8 mouse cellular contexts compared by ENCODE assay signal in genomic region chr13:55327633-55328032, GRCm38 (mm10). TPM values are rescaled to one million over a fixed set of nuclear protein-coding genes. Genes with fewer than 3 reads are reported as not detected.
DNase-seq lines count a peak whose midpoint lies in the region; ATAC-seq and TF ChIP-seq lines count a peak whose summit lies in the region.

No protein-coding gene starts in this region.

- peak overlapping the region; percentile 79; the same call in 1 of the 2 replicates for H3K4me2 ChIP-seq in heart, embryonic 14.5 days (ENCODE audit: low read length)
- H3K4me2 ChIP-seq in liver, embryonic 13.5 days = peak overlapping the region; percentile 93
- no peak overlapping the region for H3K4me2 ChIP-seq in neural tube, embryonic 11.5 days (ENCODE audit: low read depth)
- H3K4me2 ChIP-seq in stomach, postnatal 0 days (replicated peaks; ENCODE audit: low read depth) = peak overlapping the region; percentile 92

- H3K36me3 ChIP-seq in heart, embryonic 14.5 days (ENCODE audit: control insufficient read depth, insufficient read depth, low read length) = peaks cover 37% of the 10 kb centered on the region
- H3K36me3 ChIP-seq in liver, embryonic 13.5 days = peaks cover 48% of the 10 kb centered on the region
- peaks cover 16% of the 10 kb centered on the region for H3K36me3 ChIP-seq in neural tube, embryonic 11.5 days (ENCODE audit: control insufficient read depth, insufficient read depth, low read length)
- H3K36me3 ChIP-seq in stomach, postnatal 0 days (ENCODE audit: control insufficient read depth, insufficient read depth, low read length) = peaks cover 12% of the 10 kb centered on the region

- H3K4me1 ChIP-seq in heart, embryonic 14.5 days (ENCODE audit: control insufficient read depth in 2 of 2, insufficient read depth in 2 of 2, low read length in 2 of 2) = peaks cover 25 to 46% of the 10 kb centered on the region in 2 experiments; a peak in 3 of 4 replicates
- H3K4me1 ChIP-seq in liver, embryonic 13.5 days (replicated peaks) = peaks cover 76% of the 10 kb centered on the region
- peaks cover 21% of the 10 kb centered on the region for H3K4me1 ChIP-seq in neural tube, embryonic 11.5 days (ENCODE audit: control insufficient read depth, insufficient read depth, low read length)
- peaks cover 10% of the 10 kb centered on the region; the same call in 1 of the 2 replicates for H3K4me1 ChIP-seq in stomach, postnatal 0 days (replicated peaks; ENCODE audit: control insufficient read depth, insufficient read depth)

- no peak overlapping the region for H3K4me3 ChIP-seq in heart, embryonic 14.5 days (ENCODE audit: control insufficient read depth in 1 of 2, insufficient read depth in 1 of 2, low read depth in 1 of 2, low read length in 2 of 2)
- H3K4me3 ChIP-seq in liver, embryonic 13.5 days (replicated peaks) = peak overlapping the region; percentile 95
- H3K4me3 ChIP-seq in neural tube, embryonic 11.5 days (ENCODE audit: low read depth, low read length) = 0 out of 2 replicates have a peak overlapping the region, but pooled peaks have one; percentile 62
- no peak overlapping the region for H3K4me3 ChIP-seq in stomach, postnatal 0 days (ENCODE audit: low read depth, low read length)

- TF ChIP-seq EP300 in stomach, postnatal 0 days (optimal IDR thresholded peaks at IDR 0.05) = no peak

- WGBS in heart, embryonic 14.5 days = 10% methylated on average over 4 of the region's 8 CpGs
- WGBS in liver, embryonic 13.5 days (ENCODE audit: insufficient replicate concordance) = 36% methylated on average over 3 of the region's 8 CpGs
- 51% methylated on average over 8 of the region's 8 CpGs for WGBS in neural tube, embryonic 11.5 days
- 52% methylated on average over 8 of the region's 8 CpGs for WGBS in stomach, postnatal 0 days

- no peaks in the 10 kb centered on the region for H3K27me3 ChIP-seq in heart, embryonic 14.5 days (ENCODE audit: control insufficient read depth, insufficient read depth, low read length)
- no peaks in the 10 kb centered on the region for H3K27me3 ChIP-seq in liver, embryonic 13.5 days
- no peaks in the 10 kb centered on the region for H3K27me3 ChIP-seq in neural tube, embryonic 11.5 days (ENCODE audit: control insufficient read depth, insufficient read depth, low read length)
- no peaks in the 10 kb centered on the region for H3K27me3 ChIP-seq in stomach, postnatal 0 days (ENCODE audit: control insufficient read depth, insufficient read depth, low read length)

- H3K9me3 ChIP-seq in heart, embryonic 14.5 days (ENCODE audit: control insufficient read depth, low read length) = no peaks in the 10 kb centered on the region
- no peaks in the 10 kb centered on the region for H3K9me3 ChIP-seq in liver, embryonic 13.5 days (replicated peaks)
- H3K9me3 ChIP-seq in neural tube, embryonic 11.5 days (ENCODE audit: control insufficient read depth, low read length) = no peaks in the 10 kb centered on the region
- H3K9me3 ChIP-seq in stomach, postnatal 0 days (ENCODE audit: control insufficient read depth, low read length) = no peaks in the 10 kb centered on the region

- H3K27ac ChIP-seq in heart, embryonic 14.5 days (replicated peaks in 1 of 2; ENCODE audit: control insufficient read depth in 1 of 2, insufficient read depth in 1 of 2, low read depth in 2 of 2, low read length in 2 of 2) = peak overlapping the region; percentile 4 to 28; a peak in 1 of 4 replicates
- peak overlapping the region; percentile 95 for H3K27ac ChIP-seq in liver, embryonic 13.5 days
- H3K27ac ChIP-seq in neural tube, embryonic 11.5 days (ENCODE audit: low read depth, low read length) = no peak overlapping the region
- no peak overlapping the region; the same call in 1 of the 2 replicates for H3K27ac ChIP-seq in stomach, postnatal 0 days (replicated peaks)

- peak; percentile 91 for ATAC-seq in CD4-positive, CD25-positive, alpha-beta regulatory T cell, adult 4 months
- peak; percentile 28; the same call in 1 of the 2 replicates for ATAC-seq in heart, embryonic 14.5 days (ENCODE audit: insufficient number of reproducible peaks, insufficient read depth, low FRiP score, low read depth)
- ATAC-seq in liver, embryonic 13.5 days (ENCODE audit: low read depth) = no peak
- no peak for ATAC-seq in neural tube, embryonic 11.5 days (ENCODE audit: insufficient read depth, low FRiP score, low TSS enrichment)
- ATAC-seq in stomach, postnatal 0 days (ENCODE audit: low FRiP score, low TSS enrichment) = peak; percentile 51

- peak; percentile 78 for DNase-seq in c-Kit-negative CD71-positive TER-119-positive erythroid progenitor cells, embryonic 14.5 days (ENCODE audit: low read depth, low spot score)
- peak; percentile 92 for DNase-seq in fibroblast of lung, adult 2 months (ENCODE audit: low read depth)
- peak; percentile 90 for DNase-seq in kidney, postnatal 14 days
- peak; percentile 76 for DNase-seq in liver, embryonic 13.5 days
- peak; percentile 76 for DNase-seq in neural tube, embryonic 11.5 days (ENCODE audit: low spot score)
- DNase-seq in stomach, postnatal 0 days (ENCODE audit: low spot score) = peak; percentile 91

- TF ChIP-seq CTCF in stomach, postnatal 0 days (IDR thresholded peaks at IDR 0.05; ENCODE audit: low read depth) = peak; percentile 94

- H3K9ac ChIP-seq in heart, embryonic 14.5 days (ENCODE audit: low read length) = no peak overlapping the region; the same call in 1 of the 2 replicates
- H3K9ac ChIP-seq in liver, embryonic 13.5 days = peak overlapping the region; percentile 92
- H3K9ac ChIP-seq in neural tube, embryonic 11.5 days (ENCODE audit: low read length) = no peak overlapping the region; the same call in 1 of the 2 replicates
- H3K9ac ChIP-seq in stomach, postnatal 0 days (ENCODE audit: low read length) = 0 out of 2 replicates have a peak overlapping the region, but pooled peaks have one; percentile 32

RNA-seq across cellular contexts. Expression of gene Mxd3, which starts 2.0 kb away (rescaled TPM):
- 1 to 10 TPM; 3.4 to 6.1 TPM for polyA plus RNA-seq in CD4-positive, CD25-positive, alpha-beta regulatory T cell, adult 4 months (2017; shearing (Covaris generic))
- polyA plus RNA-seq in heart, embryonic 14.5 days (2014; fragmentation: Nextera tagmentation; extraction: Ambion mirVana) = 20.4 and 22.3 TPM in 2 replicates
- 22.0 and 23.0 TPM in 2 replicates for polyA plus RNA-seq in liver, embryonic 13.5 days (2015; fragmentation: Nextera tagmentation; extraction: Ambion mirVana)
- polyA plus RNA-seq in neural tube, embryonic 11.5 days (2014; fragmentation: Nextera tagmentation; extraction: Ambion mirVana) = 29.5 and 31.6 TPM in 2 replicates
- 9.7 and 12.4 TPM in 2 replicates for polyA plus RNA-seq in stomach, postnatal 0 days (2015; fragmentation: Nextera tagmentation; extraction: Ambion mirVana)

RNA-seq across cellular contexts. Expression of gene Rab24, which starts 5.9 kb away (rescaled TPM):
- 10 to 100 TPM in 1 of 2 experiments, 1 to 10 TPM in 1; 7.1 to 14.0 TPM for polyA plus RNA-seq in CD4-positive, CD25-positive, alpha-beta regulatory T cell, adult 4 months (2017; shearing (Covaris generic))
- polyA plus RNA-seq in heart, embryonic 14.5 days (2014; fragmentation: Nextera tagmentation; extraction: Ambion mirVana) = 73.1 and 78.7 TPM in 2 replicates
- 38.0 and 45.0 TPM in 2 replicates for polyA plus RNA-seq in liver, embryonic 13.5 days (2015; fragmentation: Nextera tagmentation; extraction: Ambion mirVana)
- polyA plus RNA-seq in neural tube, embryonic 11.5 days (2014; fragmentation: Nextera tagmentation; extraction: Ambion mirVana) = 89.7 and 90.6 TPM in 2 replicates
- polyA plus RNA-seq in stomach, postnatal 0 days (2015; fragmentation: Nextera tagmentation; extraction: Ambion mirVana) = 79.7 and 85.3 TPM in 2 replicates

RNA-seq across cellular contexts. Expression of gene Prelid1, which starts 7.3 kb away (rescaled TPM):
- 100 to 1,000 TPM; 207 to 213 TPM for polyA plus RNA-seq in CD4-positive, CD25-positive, alpha-beta regulatory T cell, adult 4 months (2017; shearing (Covaris generic))
- 369 and 389 TPM in 2 replicates for polyA plus RNA-seq in heart, embryonic 14.5 days (2014; fragmentation: Nextera tagmentation; extraction: Ambion mirVana)
- 234 and 240 TPM in 2 replicates for polyA plus RNA-seq in liver, embryonic 13.5 days (2015; fragmentation: Nextera tagmentation; extraction: Ambion mirVana)
- polyA plus RNA-seq in neural tube, embryonic 11.5 days (2014; fragmentation: Nextera tagmentation; extraction: Ambion mirVana) = 406 and 417 TPM in 2 replicates
- polyA plus RNA-seq in stomach, postnatal 0 days (2015; fragmentation: Nextera tagmentation; extraction: Ambion mirVana) = 350 and 354 TPM in 2 replicates

RNA-seq across cellular contexts. Expression of gene Lman2, which starts 35.0 kb away (rescaled TPM):
- 10 to 100 TPM; 59.0 to 66.4 TPM for polyA plus RNA-seq in CD4-positive, CD25-positive, alpha-beta regulatory T cell, adult 4 months (2017; shearing (Covaris generic))
- 69.5 and 73.6 TPM in 2 replicates for polyA plus RNA-seq in heart, embryonic 14.5 days (2014; fragmentation: Nextera tagmentation; extraction: Ambion mirVana)
- 59.1 and 65.6 TPM in 2 replicates for polyA plus RNA-seq in liver, embryonic 13.5 days (2015; fragmentation: Nextera tagmentation; extraction: Ambion mirVana)
- 82.1 and 94.8 TPM in 2 replicates for polyA plus RNA-seq in neural tube, embryonic 11.5 days (2014; fragmentation: Nextera tagmentation; extraction: Ambion mirVana)
- polyA plus RNA-seq in stomach, postnatal 0 days (2015; fragmentation: Nextera tagmentation; extraction: Ambion mirVana) = 73.7 and 76.5 TPM in 2 replicates

RNA-seq across cellular contexts. Expression of gene Rgs14, which starts 41.9 kb away (rescaled TPM):
- polyA plus RNA-seq in CD4-positive, CD25-positive, alpha-beta regulatory T cell, adult 4 months (2017; shearing (Covaris generic)) = 10 to 100 TPM; 71.0 to 88.5 TPM
- 0.45 and 0.50 TPM in 2 replicates for polyA plus RNA-seq in heart, embryonic 14.5 days (2014; fragmentation: Nextera tagmentation; extraction: Ambion mirVana)
- 1.4 and 1.8 TPM in 2 replicates for polyA plus RNA-seq in liver, embryonic 13.5 days (2015; fragmentation: Nextera tagmentation; extraction: Ambion mirVana)
- polyA plus RNA-seq in neural tube, embryonic 11.5 days (2014; fragmentation: Nextera tagmentation; extraction: Ambion mirVana) = 0.59 and 0.97 TPM in 2 replicates
- polyA plus RNA-seq in stomach, postnatal 0 days (2015; fragmentation: Nextera tagmentation; extraction: Ambion mirVana) = 0.51 and 0.73 TPM in 2 replicates

Comparison
In these comparisons a context has a peak if more than half of its experiments do, and no peak if none do; other contexts are left out.
1. ATAC-seq: peak in CD4-positive, CD25-positive, alpha-beta regulatory T cell, adult 4 months (single experiment), heart, embryonic 14.5 days (single experiment) and stomach, postnatal 0 days (single experiment); none in liver, embryonic 13.5 days (single experiment) and neural tube, embryonic 11.5 days (single experiment).
2. H3K27ac ChIP-seq: peak in heart, embryonic 14.5 days (2 of 2) and liver, embryonic 13.5 days (single experiment); none in neural tube, embryonic 11.5 days (single experiment) and stomach, postnatal 0 days (single experiment).
3. H3K4me3 ChIP-seq: peak in liver, embryonic 13.5 days (single experiment) and neural tube, embryonic 11.5 days (single experiment); none in heart, embryonic 14.5 days (0 of 2) and stomach, postnatal 0 days (single experiment).
4. H3K9ac ChIP-seq: peak in liver, embryonic 13.5 days (single experiment) and stomach, postnatal 0 days (single experiment); none in heart, embryonic 14.5 days (single experiment) and neural tube, embryonic 11.5 days (single experiment).
5. Peak in every context shown above with its lines, with median percentiles within 50 percentile points of each other: DNase-seq.